Mouse (Mus musculus) intestine, postnatal 0 days (tissue): Measurements from ENCODE around the gene Ssbp1. TPM values are rescaled to one million over a fixed set of nuclear protein-coding genes. Genes with fewer than 3 reads are reported as not detected.

ENCODE experiments used
- ATAC-seq: fragments of 200-750 bp; cut with Nextera tagmentation; 2 replicates; pipeline ENCODE4 v1.8.0; 2017; ENCODE audit warnings: mild to moderate bottlenecking, moderate TSS enrichment, moderate library complexity
- H3K27ac ChIP-seq: fragments of 300-500 bp; sonication (generic); 2 replicates; pipeline ENCODE4 v1.5.1; 2014; ENCODE audit warnings: mild to moderate bottlenecking, low read depth, low read length, moderate library complexity
- H3K27me3 ChIP-seq: fragments of 300-500 bp; sonication (generic); replicated peaks from 2 replicates; pipeline ENCODE4 v1.6.1; 2014; ENCODE audit warnings: low read length, mixed read lengths; ENCODE audit not compliant: control insufficient read depth, insufficient read depth
- H3K36me3 ChIP-seq: fragments of 300-500 bp; sonication (generic); 2 replicates; pipeline ENCODE4 v1.6.1; 2014; ENCODE audit warnings: mild to moderate bottlenecking, moderate library complexity; ENCODE audit not compliant: control insufficient read depth, insufficient read depth
- H3K4me1 ChIP-seq: fragments of 300-500 bp; sonication (generic); replicated peaks from 2 replicates; pipeline ENCODE4 v1.6.1; 2014; ENCODE audit warnings: antibody characterized with exemption, low read length, mixed read lengths; ENCODE audit not compliant: control insufficient read depth, insufficient read depth
- H3K4me2 ChIP-seq: fragments of 300-500 bp; sonication (generic); replicated peaks from 2 replicates; pipeline ENCODE4 v1.6.1; 2014; ENCODE audit warnings: low read depth, mild to moderate bottlenecking, moderate library complexity
- H3K4me3 ChIP-seq: fragments of 300-500 bp; sonication (generic); 2 replicates; pipeline ENCODE4 v1.5.1; 2014; ENCODE audit warnings: low read depth, low read length
- H3K9ac ChIP-seq: fragments of 300-500 bp; sonication (generic); 2 replicates; pipeline ENCODE4 v1.6.1; 2014; ENCODE audit warnings: mild to moderate bottlenecking, low read depth, low read length
- H3K9me3 ChIP-seq: fragments of 300-500 bp; sonication (generic); 2 replicates; pipeline ENCODE4 v1.6.1; 2016; ENCODE audit warnings: mixed run types; ENCODE audit not compliant: control insufficient read depth
- CTCF ChIP-seq: sonication (generic); IDR thresholded peaks from 2 replicates; pipeline ENCODE4 v1.5.1; 2016; ENCODE audit warnings: low read depth, mild to moderate bottlenecking, control low read depth, antibody characterized with exemption, moderate library complexity
- WGBS: fragments of 180-500 bp; shearing (Covaris S2); extraction: QIAGEN DNeasy Blood & Tissue Kit; methylation state at CpG from one replicate; pipeline ENCODE4 v1.1.7; 2014; 5-methylcytosine and 5-hydroxymethylcytosine counted together
- polyA plus RNA-seq: library from polyadenylated mRNA; unstranded; fragments of >200 nt; fragmentation: Nextera tagmentation; extraction: Ambion mirVana; gene quantifications from 2 replicates; pipeline ENCODE4 v1.2.1, GENCODE M21; 2015

The Ssbp1 gene
- polyA plus RNA-seq, 1 experiment from 2014 or later, result 89.1 TPM

- H3K4me2 ChIP-seq, result peak overlapping the region; percentile 99
- 0 out of 2 replicates have a peak, but pooled peaks cover under 1% of the 10 kb centered on the region for H3K4me1 ChIP-seq
- no peaks in the 10 kb centered on the region for H3K36me3 ChIP-seq
- under 1% methylated on average over 62 of the region's 72 CpGs for WGBS
- ATAC-seq, result peak; percentile 20
- H3K27me3 ChIP-seq, result peaks cover 3% of the 10 kb centered on the region; the same call in 1 of the 2 replicates
- H3K9ac ChIP-seq, result peak overlapping the region; percentile 80
- H3K27ac ChIP-seq, result no peak overlapping the region; the same call in 1 of the 2 replicates
- TF ChIP-seq CTCF, result peak; percentile 50
- no peaks in the 10 kb centered on the region for H3K9me3 ChIP-seq
- peak overlapping the region; percentile 86 for H3K4me3 ChIP-seq
Measured at GRCm38 (mm10) chr6:40435151-40436046, 35.8 kb upstream of the Ssbp1 start.

- peak within 1 kb of the TSS; percentile 80 for H3K9ac ChIP-seq
Measured at GRCm38 (mm10) chr6:40436047-40436483, 35.1 kb upstream of the Ssbp1 start, which contains the start of gene E330009J07Rik. Gene E330009J07Rik, minus strand, starts transcription at chr6:40436135.

GRCm38 (mm10) chr6:40438936-40439335 is 32.2 kb upstream of the Ssbp1 start, which contains the start of gene Wee2:
Gene Wee2, plus strand, starts transcription at chr6:40439088.
- no peak for ATAC-seq
- H3K4me2 ChIP-seq, result no peak within 1 kb of the TSS
- H3K36me3 ChIP-seq, result no peaks in the 10 kb centered on the region
- H3K27ac ChIP-seq, result no peak within 1 kb of the TSS
- 74% methylated on average over 5 of the region's 5 CpGs for WGBS
- no peaks in the 10 kb centered on the region for H3K4me1 ChIP-seq
- H3K9me3 ChIP-seq, result no peaks in the 10 kb centered on the region
- H3K27me3 ChIP-seq, result peaks cover 20% of the 10 kb centered on the region; the same call in 1 of the 2 replicates
- H3K9ac ChIP-seq, result no peak within 1 kb of the TSS
- H3K4me3 ChIP-seq, result no peak within 1 kb of the TSS
- no peak for TF ChIP-seq CTCF

More at GRCm38 (mm10) chr6:40436047-40436483, 35.1 kb upstream of the Ssbp1 start, which contains the start of gene E330009J07Rik:
- Histone ChIP-seq H3K4me3 (peak within 1 kb of the TSS; percentile 86), H3K4me2 (peak within 1 kb of the TSS; percentile 99), H3K27ac (no peak within 1 kb of the TSS; the same call in 1 of the 2 replicates), H3K4me1 (no peaks in the 10 kb centered on the region), H3K27me3 (peaks cover 6% of the 10 kb centered on the region; the same call in 1 of the 2 replicates), H3K36me3 (no peaks in the 10 kb centered on the region), H3K9me3 (no peaks in the 10 kb centered on the region)
- under 1% methylated on average over 38 of the region's 38 CpGs for WGBS
- peak; percentile 78 for ATAC-seq
- no peak for TF ChIP-seq CTCF

GRCm38 (mm10) chr6:40439731-40440130 is 31.4 kb upstream of the Ssbp1 start:
- H3K4me2 ChIP-seq, result no peak overlapping the region
- H3K27me3 ChIP-seq, result peaks cover 20% of the 10 kb centered on the region; the same call in 1 of the 2 replicates
- WGBS, result 44% methylated on average over 12 of the region's 12 CpGs
- no peaks in the 10 kb centered on the region for H3K36me3 ChIP-seq
- ATAC-seq, result no peak
- no peaks in the 10 kb centered on the region for H3K4me1 ChIP-seq
- no peak overlapping the region for H3K27ac ChIP-seq
- no peak for TF ChIP-seq CTCF
- no peaks in the 10 kb centered on the region for H3K9me3 ChIP-seq
- H3K9ac ChIP-seq, result no peak overlapping the region
- H3K4me3 ChIP-seq, result no peak overlapping the region

- no peak for ATAC-seq
- no peaks in the 10 kb centered on the region for H3K9me3 ChIP-seq
- peaks cover 20% of the 10 kb centered on the region; the same call in 1 of the 2 replicates for H3K27me3 ChIP-seq
- H3K4me1 ChIP-seq, result no peaks in the 10 kb centered on the region
- no peak overlapping the region for H3K4me3 ChIP-seq
- H3K36me3 ChIP-seq, result no peaks in the 10 kb centered on the region
- no peak overlapping the region for H3K4me2 ChIP-seq
- 75% methylated on average over 3 of the region's 3 CpGs for whole genome bisulfite sequencing
- no peak for TF ChIP-seq CTCF
- no peak overlapping the region for H3K27ac ChIP-seq
- H3K9ac ChIP-seq, result no peak overlapping the region
Measured at GRCm38 (mm10) chr6:40441276-40441675, 29.9 kb upstream of the Ssbp1 start.

GRCm38 (mm10) chr6:40441755-40442154 is 29.4 kb upstream of the Ssbp1 start:
- no peak for ATAC-seq
- Histone ChIP-seq H3K4me1 (no peaks in the 10 kb centered on the region), H3K9ac (no peak overlapping the region), H3K36me3 (no peaks in the 10 kb centered on the region), H3K27me3 (peaks cover 20% of the 10 kb centered on the region; the same call in 1 of the 2 replicates), H3K27ac (no peak overlapping the region), H3K4me2 (no peak overlapping the region), H3K9me3 (no peaks in the 10 kb centered on the region), H3K4me3 (no peak overlapping the region)
- TF ChIP-seq CTCF, result peak; percentile 49
- WGBS, result 20% methylated on average over 3 of the region's 3 CpGs
